ENCODE assay signal across 12 mouse cellular contexts in genomic region chr9:97490591-97491176, GRCm38 (mm10).
DNase-seq lines count a peak whose midpoint lies in the region; ATAC-seq and TF ChIP-seq lines count a peak whose summit lies in the region.
"Had no signal": no experiment of that assay in that cellular context is flagged by ENCODE, and none has a peak within 500 bp of the region (broad histone marks: within the 10 kb centered on the region; RNA-seq: fewer than 3 reads in every experiment).

No protein-coding gene starts in this region.

- H3K4me2 ChIP-seq in liver, postnatal 0 days (ENCODE audit: low read depth, low read length): no peak overlapping the region

- peak; percentile 17 for DNase-seq in kidney, postnatal 14 days
- DNase-seq in kidney, adult 18-20 months: no peak
- DNase-seq in Patski (ENCODE audit: low read depth, low spot score): peak; percentile 80
- DNase-seq in adrenal gland, adult 8-10 months: peak; percentile 75
- peak; percentile 45 for DNase-seq in liver, postnatal 0 days
- no peak for DNase-seq in testis, postnatal 14 days (ENCODE audit: low spot score)
- DNase-seq in thymus, adult 2 months: no peak
- DNase-seq: right cerebral cortex, adult 18-20 months; thymus, postnatal 4 days had no signal

- no peaks in the 10 kb centered on the region for H3K27me3 ChIP-seq in Patski
- H3K27me3 ChIP-seq in liver, postnatal 0 days (ENCODE audit: insufficient read depth, low read length): peaks cover 5% of the 10 kb centered on the region; the same call in 1 of the 2 replicates
- no peaks in the 10 kb centered on the region for H3K27me3 ChIP-seq in thymus, adult 2 months (ENCODE audit: control insufficient read depth, insufficient read depth, low read length)
- H3K27me3 ChIP-seq: megakaryocyte, embryonic 14.5 days had no signal

- no peak for TF ChIP-seq EP300 in liver, postnatal 0 days (IDR thresholded peaks at IDR 0.05; ENCODE audit: low read depth)

- in situ Hi-C loops in Patski (cut with MboI; ENCODE audit: low pct_unique_long_range_greater_than_20kb): no loop called here

- peak; percentile 80 for ATAC-seq in Patski
- peak; percentile 94 for ATAC-seq in liver, postnatal 0 days

- 39% methylated on average over 2 of the region's 2 CpGs for WGBS in liver, postnatal 0 days (ENCODE audit: insufficient replicate concordance)
- WGBS in thymus, adult 2 months: 87% methylated on average over 2 of the region's 2 CpGs

- H3K4me1 ChIP-seq in liver, postnatal 0 days (ENCODE audit: insufficient read depth): no peaks in the 10 kb centered on the region
- H3K4me1 ChIP-seq in thymus, adult 2 months (replicated peaks; ENCODE audit: control insufficient read depth, insufficient read depth, low read length): no peaks in the 10 kb centered on the region
- H3K4me1 ChIP-seq: megakaryocyte, embryonic 14.5 days had no signal

- POLR2A ChIA-PET in Patski (lab: Charles Lee): no interaction called here

- CTCF ChIA-PET in Patski (lab: Charles Lee): interaction anchor here (1.0 kb wide), 1 partner anchor 18 kb away, joined by 4 read pairs; no protein-coding TSS in a partner anchor

- H3K9ac ChIP-seq in liver, postnatal 0 days (replicated peaks): no peak overlapping the region

- no peak overlapping the region for H3K4me3 ChIP-seq in liver, postnatal 0 days (ENCODE audit: low read depth, low read length)
- no peak overlapping the region for H3K4me3 ChIP-seq in thymus, adult 2 months (ENCODE audit: control insufficient read depth, insufficient read depth, low read length)
- H3K4me3 ChIP-seq: hindbrain, embryonic 10.5 days; layer of hippocampus, adult 2 months; megakaryocyte, embryonic 14.5 days had no signal

- no peaks in the 10 kb centered on the region for H3K9me3 ChIP-seq in liver, postnatal 0 days (ENCODE audit: low read length)
- H3K9me3 ChIP-seq: hindbrain, embryonic 10.5 days had no signal

- H3K36me3 ChIP-seq in liver, postnatal 0 days (replicated peaks; ENCODE audit: insufficient read depth, low read length): no peaks in the 10 kb centered on the region
- H3K36me3 ChIP-seq in thymus, adult 2 months (ENCODE audit: control insufficient read depth, insufficient read depth, low read length): no peaks in the 10 kb centered on the region
- H3K36me3 ChIP-seq: hindbrain, embryonic 10.5 days had no signal

- no peak overlapping the region for H3K27ac ChIP-seq in liver, postnatal 0 days (ENCODE audit: low read depth)
- no peak overlapping the region for H3K27ac ChIP-seq in thymus, adult 2 months (ENCODE audit: control insufficient read depth, insufficient read depth, low read length)
- H3K27ac ChIP-seq: hindbrain, embryonic 10.5 days; layer of hippocampus, adult 2 months had no signal

- no peak for TF ChIP-seq POLR2A in thymus, adult 2 months (IDR thresholded peaks at IDR 0.05; ENCODE audit: control insufficient read depth, extremely low read depth, insufficient read depth, low read length, poor library complexity)

- TF ChIP-seq CTCF in Patski (IDR thresholded peaks at IDR 0.05): no peak
- no peak for TF ChIP-seq CTCF in liver, postnatal 0 days (IDR thresholded peaks at IDR 0.05; ENCODE audit: low read depth)
- TF ChIP-seq CTCF in thymus, adult 2 months (IDR thresholded peaks at IDR 0.05; ENCODE audit: borderline replicate concordance, control insufficient read depth, extremely low read depth, insufficient read depth, low read length, poor library complexity): no peak

Comparison
In these comparisons a context has a peak if more than half of its experiments do, and no peak if none do; other contexts are left out.
1. DNase-seq: peak in kidney, postnatal 14 days (single experiment), Patski (single experiment), adrenal gland, adult 8-10 months (single experiment) and liver, postnatal 0 days (single experiment); none in kidney, adult 18-20 months (single experiment), testis, postnatal 14 days (single experiment) and thymus, adult 2 months (single experiment).